Mouse (Mus musculus) thymus, adult 18-20 months (tissue): ENCODE measurements around the gene Tsc22d1.

Experiments used
- DNase-seq, 2 experiments: peaks; one replicate each; pipeline ENCODE4 v3.0.0; 2022; ENCODE audit warnings: mixed read lengths in 2 of 2

Gene Tsc22d1

GRCm38 (mm10) chr14:76521308-76521707 is 106.5 kb downstream of the Tsc22d1 start:
- no peak for DNase-seq

GRCm38 (mm10) chr14:76523344-76523743 is 108.6 kb downstream of the Tsc22d1 start:
- DNase-seq, result no peak

- DNase-seq, result no peak
Measured at GRCm38 (mm10) chr14:76526467-76526866, 111.7 kb downstream of the Tsc22d1 start.

- DNase-seq, result no peak
Measured at GRCm38 (mm10) chr14:76527030-76527719, 112.4 kb downstream of the Tsc22d1 start.

- no peak for DNase-seq
Measured at GRCm38 (mm10) chr14:76527758-76528313, 113.1 kb downstream of the Tsc22d1 start.

GRCm38 (mm10) chr14:76528641-76529040 is 113.9 kb downstream of the Tsc22d1 start:
- DNase-seq, result no peak

- no peak for DNase-seq
Measured at GRCm38 (mm10) chr14:76531027-76531660, 116.4 kb downstream of the Tsc22d1 start.

GRCm38 (mm10) chr14:76532257-76533169 is 117.8 kb downstream of the Tsc22d1 start:
- no peak for DNase-seq

GRCm38 (mm10) chr14:76533170-76533815 is 118.5 kb downstream of the Tsc22d1 start:
- no peak for DNase-seq

- no peak for DNase-seq
Measured at GRCm38 (mm10) chr14:76535096-76535495, 120.3 kb downstream of the Tsc22d1 start.

- no peak for DNase-seq
Measured at GRCm38 (mm10) chr14:76536921-76537320, 122.2 kb downstream of the Tsc22d1 start.

GRCm38 (mm10) chr14:76540005-76540670 is 125.4 kb downstream of the Tsc22d1 start:
- DNase-seq, result no peak

- DNase-seq, result no peak
Measured at GRCm38 (mm10) chr14:76541341-76541740, 126.6 kb downstream of the Tsc22d1 start.

GRCm38 (mm10) chr14:76544136-76544535 is 129.4 kb downstream of the Tsc22d1 start:
- no peak for DNase-seq

GRCm38 (mm10) chr14:76555263-76556030 is 140.7 kb downstream of the Tsc22d1 start:
- DNase-seq, result no peak

- peak; percentile 41 to 53 for DNase-seq
Measured at GRCm38 (mm10) chr14:76556031-76556851, 141.5 kb downstream of the Tsc22d1 start.

- no peak for DNase-seq
Measured at GRCm38 (mm10) chr14:76556852-76557208, 142.1 kb downstream of the Tsc22d1 start, which contains the start of gene Serp2. TSS of gene Serp2 (minus strand) at chr14:76556889.
